9 mouse cellular contexts compared by ENCODE assay signal in genomic region chr1:119548668-119549326, GRCm38 (mm10). TPM values are rescaled to one million over a fixed set of nuclear protein-coding genes. Genes with fewer than 3 reads are reported as not detected.
DNase-seq lines count a peak whose midpoint lies in the region; ATAC-seq and TF ChIP-seq lines count a peak whose summit lies in the region.
"Had no signal": no experiment of that assay in that cellular context is flagged by ENCODE, and none has a peak within 500 bp of the region (broad histone marks: within the 10 kb centered on the region; RNA-seq: fewer than 3 reads in every experiment).

No protein-coding gene starts in this region.

- no peaks in the 10 kb centered on the region for H3K4me1 ChIP-seq in thymus, adult 2 months (replicated peaks; ENCODE audit: control insufficient read depth, insufficient read depth, low read length)
- H3K4me1 ChIP-seq in intestine, postnatal 0 days (replicated peaks; ENCODE audit: control insufficient read depth, insufficient read depth, low read length), result no peaks in the 10 kb centered on the region
- no peaks in the 10 kb centered on the region for H3K4me1 ChIP-seq in midbrain, postnatal 0 days (ENCODE audit: insufficient read depth, low read length)
- H3K4me1 ChIP-seq: stomach, embryonic 15.5 days had no signal

- TF ChIP-seq CTCF in thymus, adult 2 months (IDR thresholded peaks at IDR 0.05; ENCODE audit: borderline replicate concordance, control insufficient read depth, extremely low read depth, insufficient read depth, low read length, poor library complexity), result no peak
- peak; percentile 97 for TF ChIP-seq CTCF in intestine, postnatal 0 days (IDR thresholded peaks at IDR 0.05; ENCODE audit: low read depth)
- peak; percentile 97 for TF ChIP-seq CTCF in midbrain, postnatal 0 days (IDR thresholded peaks at IDR 0.05)

- TF ChIP-seq POLR2A in thymus, adult 2 months (IDR thresholded peaks at IDR 0.05; ENCODE audit: control insufficient read depth, extremely low read depth, insufficient read depth, low read length, poor library complexity), result no peak

- H3K4me2 ChIP-seq in intestine, postnatal 0 days (replicated peaks; ENCODE audit: low read depth), result no peak overlapping the region
- H3K4me2 ChIP-seq in midbrain, postnatal 0 days (ENCODE audit: low read depth, low read length, poor library complexity, severe bottlenecking), result no peak overlapping the region
- H3K4me2 ChIP-seq: stomach, embryonic 15.5 days had no signal

- intact Hi-C loops in left cerebral cortex, postnatal 4 days (cut with DNase I), result loop anchor here (5.0 kb wide), 1 partner anchor 379 kb away; no protein-coding TSS in a partner anchor

- WGBS in thymus, adult 2 months, result 69% methylated on average over 7 of the region's 7 CpGs
- WGBS in intestine, postnatal 0 days, result 67% methylated on average over 7 of the region's 7 CpGs
- 69% methylated on average over 7 of the region's 7 CpGs for WGBS in midbrain, postnatal 0 days

- H3K27ac ChIP-seq in thymus, adult 2 months (ENCODE audit: control insufficient read depth, insufficient read depth, low read length), result no peak overlapping the region
- H3K27ac ChIP-seq in intestine, postnatal 0 days (ENCODE audit: low read depth, low read length), result no peak overlapping the region
- no peak overlapping the region for H3K27ac ChIP-seq in midbrain, postnatal 0 days (ENCODE audit: low read depth, low read length)
- H3K27ac ChIP-seq: stomach, embryonic 15.5 days had no signal

- peak; percentile 74 for DNase-seq in thymus, adult 2 months
- no peak for DNase-seq in thymus, adult 18-20 months
- DNase-seq in cerebellum, postnatal 14 days, result peak; percentile 90 to 95
- peak; percentile 86 for DNase-seq in gastrocnemius, postnatal 10 days
- DNase-seq in left cerebral cortex, postnatal 4 days, result peak; percentile 83
- peak; percentile 86 for DNase-seq in midbrain, postnatal 0 days (ENCODE audit: low spot score)
- DNase-seq in spleen, postnatal 4 days (ENCODE audit: low spot score in 2 of 2), result peak; percentile 64 to 88

- ATAC-seq in intestine, postnatal 0 days, result peak; percentile 47
- peak; percentile 49; the same call in 1 of the 2 replicates for ATAC-seq in midbrain, postnatal 0 days (ENCODE audit: low FRiP score)

- no peak overlapping the region for H3K4me3 ChIP-seq in thymus, adult 2 months (ENCODE audit: control insufficient read depth, insufficient read depth, low read length)
- no peak overlapping the region for H3K4me3 ChIP-seq in intestine, postnatal 0 days (ENCODE audit: low read depth, low read length)
- H3K4me3 ChIP-seq in midbrain, postnatal 0 days (ENCODE audit: low read depth, low read length), result no peak overlapping the region
- H3K4me3 ChIP-seq: stomach, embryonic 15.5 days had no signal

- H3K36me3 ChIP-seq in thymus, adult 2 months (ENCODE audit: control insufficient read depth, insufficient read depth, low read length), result no peaks in the 10 kb centered on the region
- no peaks in the 10 kb centered on the region for H3K36me3 ChIP-seq in intestine, postnatal 0 days (ENCODE audit: control insufficient read depth, insufficient read depth)
- H3K36me3 ChIP-seq in midbrain, postnatal 0 days (ENCODE audit: insufficient read depth, low read length), result no peaks in the 10 kb centered on the region
- H3K36me3 ChIP-seq: stomach, embryonic 15.5 days had no signal

- H3K9ac ChIP-seq in intestine, postnatal 0 days (ENCODE audit: low read depth, low read length), result no peak overlapping the region
- H3K9ac ChIP-seq in midbrain, postnatal 0 days (replicated peaks; ENCODE audit: low read length, poor library complexity, severe bottlenecking), result no peak overlapping the region
- H3K9ac ChIP-seq: stomach, embryonic 15.5 days had no signal

- H3K27me3 ChIP-seq in thymus, adult 2 months (ENCODE audit: control insufficient read depth, insufficient read depth, low read length), result no peaks in the 10 kb centered on the region
- H3K27me3 ChIP-seq in intestine, postnatal 0 days (replicated peaks; ENCODE audit: control insufficient read depth, insufficient read depth, low read length), result no peaks in the 10 kb centered on the region
- H3K27me3 ChIP-seq in midbrain, postnatal 0 days (ENCODE audit: insufficient read depth, low read length), result no peaks in the 10 kb centered on the region
- H3K27me3 ChIP-seq: stomach, embryonic 15.5 days had no signal

- no peaks in the 10 kb centered on the region for H3K9me3 ChIP-seq in intestine, postnatal 0 days (ENCODE audit: control insufficient read depth)
- no peaks in the 10 kb centered on the region for H3K9me3 ChIP-seq in midbrain, postnatal 0 days (ENCODE audit: low read length)
- H3K9me3 ChIP-seq: stomach, embryonic 15.5 days had no signal

RNA-seq across cellular contexts. Expression of gene Tmem185b, which starts 22.8 kb away (rescaled TPM):
- polyA plus RNA-seq in thymus, adult 2 months (2012; rRNA removed), result 61.2 and 64.8 TPM in 2 replicates
- total RNA-seq in gastrocnemius, postnatal 10 days (2021), result 1 to 10 TPM; 7.5 to 8.5 TPM
- polyA plus RNA-seq in intestine, postnatal 0 days (2015; fragmentation: Nextera tagmentation; extraction: Ambion mirVana), result 21.6 and 25.1 TPM in 2 replicates
- total RNA-seq in left cerebral cortex, postnatal 4 days (2021), result 10 to 100 TPM; 14.1 to 15.3 TPM
- 20.9 and 22.7 TPM in 2 replicates for total RNA-seq in midbrain, postnatal 0 days (2014; rRNA removed)
- 12.6 and 13.8 TPM in 2 replicates for polyA plus RNA-seq in midbrain, postnatal 0 days (2015; fragmentation: Nextera tagmentation; extraction: Ambion mirVana)

RNA-seq across cellular contexts. Expression of gene Ralb, which starts 44.2 kb away (rescaled TPM):
- 32.4 and 33.5 TPM in 2 replicates for polyA plus RNA-seq in thymus, adult 2 months (2012; rRNA removed)
- 10 to 100 TPM; 23.8 to 29.8 TPM for total RNA-seq in gastrocnemius, postnatal 10 days (2021)
- 145 and 152 TPM in 2 replicates for polyA plus RNA-seq in intestine, postnatal 0 days (2015; fragmentation: Nextera tagmentation; extraction: Ambion mirVana)
- total RNA-seq in left cerebral cortex, postnatal 4 days (2021), result 10 to 100 TPM; 42.5 to 43.0 TPM
- total RNA-seq in midbrain, postnatal 0 days (2014; rRNA removed), result 38.1 and 41.9 TPM in 2 replicates
- polyA plus RNA-seq in midbrain, postnatal 0 days (2015; fragmentation: Nextera tagmentation; extraction: Ambion mirVana), result 63.2 and 65.1 TPM in 2 replicates

Comparison
In these comparisons a context has a peak if more than half of its experiments do, and no peak if none do; other contexts are left out.
1. DNase-seq: peak in thymus, adult 2 months (single experiment), cerebellum, postnatal 14 days (2 of 2), gastrocnemius, postnatal 10 days (single experiment), left cerebral cortex, postnatal 4 days (single experiment), midbrain, postnatal 0 days (single experiment) and spleen, postnatal 4 days (2 of 2); none in thymus, adult 18-20 months (0 of 2).